Mouse (Mus musculus) heart, postnatal 0 days (tissue): ENCODE data around the gene Zdhhc12.

Experiments
- CTCF ChIP-seq: IDR thresholded peaks from 2 replicates; pipeline ENCODE4 v1.5.1; 2016; ENCODE audit warnings: antibody characterized with exemption, control low read depth, low read depth
- EP300 ChIP-seq: IDR thresholded peaks from 2 replicates; pipeline ENCODE4 v1.6.1; 2016; ENCODE audit warnings: antibody characterized with exemption, low read depth

DNA sequence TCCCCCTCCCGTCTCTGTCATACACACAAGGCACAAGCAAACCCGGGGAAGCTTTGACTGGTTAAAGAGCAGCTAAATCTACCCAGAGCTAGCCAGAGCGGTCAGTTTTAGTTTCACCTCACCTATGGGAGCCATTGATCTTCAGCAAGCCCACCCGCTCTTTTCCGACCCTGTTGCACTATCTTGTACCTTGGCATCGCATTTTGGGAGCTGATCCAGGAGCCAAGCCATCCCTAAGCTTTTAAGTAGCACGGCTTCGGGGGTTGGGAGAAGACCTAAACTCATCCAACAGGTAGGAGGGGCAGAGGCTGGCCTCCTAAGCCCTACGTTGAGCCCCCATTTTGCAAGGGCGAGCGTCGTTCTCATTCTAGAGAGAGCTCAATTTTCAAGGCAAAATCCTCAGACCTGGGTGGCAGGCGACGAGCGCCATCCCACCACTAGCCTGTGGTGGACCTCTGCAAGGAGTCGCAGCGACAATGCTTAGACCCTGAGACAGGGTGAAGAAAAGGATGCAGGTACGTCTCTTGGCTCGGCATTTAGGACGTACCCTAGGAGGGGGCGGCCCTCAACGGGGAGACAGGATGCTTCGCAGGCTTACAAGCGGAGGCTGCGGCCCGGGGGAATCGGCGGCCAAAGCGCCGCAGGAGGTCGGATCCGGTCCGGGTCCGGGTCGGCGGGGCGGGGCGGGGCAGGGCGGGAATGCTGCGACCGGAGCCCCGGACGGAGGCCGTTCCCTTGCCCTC lies 30.5 kb upstream of the Zdhhc12 start:
- TF ChIP-seq EP300 (no peak), CTCF (no peak)
